Mouse (Mus musculus) bone marrow, adult 2 months (tissue): Measurements from ENCODE around the gene Fam180a. TPM values are rescaled to one million over a fixed set of nuclear protein-coding genes. Genes with fewer than 3 reads are reported as not detected.

Experiments
- H3K27ac ChIP-seq: fragments of 200-500 bp; 2 replicates; pipeline ENCODE4 v1.5.1; 2012; ENCODE audit warnings: low read depth, mild to moderate bottlenecking, control low read depth, inconsistent platforms, low read length; ENCODE audit not compliant: control insufficient read depth, poor library complexity, insufficient read depth
- H3K4me1 ChIP-seq: fragments of 200-500 bp; 2 replicates; pipeline ENCODE4 v1.6.1; 2011; ENCODE audit warnings: low read length; ENCODE audit not compliant: control insufficient read depth, insufficient read depth
- H3K4me3 ChIP-seq: fragments of 200-500 bp; replicated peaks from 2 replicates; pipeline ENCODE3; 2011; ENCODE audit warnings: mild to moderate bottlenecking, low read depth, low read length, control low read depth; ENCODE audit not compliant: control insufficient read depth
- CTCF ChIP-seq: fragments of 200-500 bp; IDR thresholded peaks from 2 replicates; pipeline ENCODE4 v1.5.1; 2011; ENCODE audit warnings: low read length, control low read depth; ENCODE audit not compliant: control insufficient read depth, insufficient read depth
- POLR2A ChIP-seq: fragments of 200-500 bp; IDR thresholded peaks from 2 replicates; pipeline ENCODE4 v1.6.1; 2011; ENCODE audit warnings: low read depth, mild to moderate bottlenecking, control low read depth, low read length, borderline replicate concordance; ENCODE audit not compliant: control insufficient read depth
- WGBS: fragments of 180-500 bp; shearing (Covaris S2); methylation state at CpG from one replicate; pipeline ENCODE4 v1.1.7; 2018; 5-methylcytosine and 5-hydroxymethylcytosine counted together
- polyA plus RNA-seq: library from polyadenylated mRNA; stranded (reverse); fragments of >200 nt; gene quantifications from 2 replicates; pipeline ENCODE4 v1.2.4, GENCODE M21; 2011; ENCODE audit warnings: low replicate concordance; ENCODE audit not compliant: missing spikeins, insufficient read depth, insufficient read length

The Fam180a gene
- polyA plus RNA-seq, 1 experiment: 0.95 TPM

DNA sequence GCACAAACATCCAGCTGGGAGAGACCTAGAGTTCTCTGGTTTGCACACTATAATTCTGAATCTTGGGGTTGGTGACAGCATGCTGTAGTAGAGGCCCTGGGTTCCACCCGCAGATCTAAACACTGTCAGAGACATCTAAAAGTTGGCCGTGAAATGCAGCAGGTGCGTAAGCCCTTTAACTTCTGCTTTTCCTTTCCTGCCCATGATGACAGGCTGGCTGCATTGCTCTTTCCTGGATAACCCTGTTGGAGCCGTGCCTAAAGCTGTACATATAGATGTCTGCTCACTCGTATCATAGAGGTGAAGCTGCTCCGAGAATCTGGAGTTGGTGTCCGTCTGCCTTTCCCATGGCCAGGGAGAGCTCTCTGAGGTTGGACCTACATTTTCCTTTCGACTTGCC, 26.9 kb upstream of the Fam180a start:
- no peak overlapping the region for H3K27ac ChIP-seq
- no peak overlapping the region for H3K4me3 ChIP-seq
- H3K4me1 ChIP-seq: peaks cover 3% of the 10 kb centered on the region; the same call in 1 of the 2 replicates
- TF ChIP-seq CTCF (no peak), POLR2A (no peak)
- 10% methylated on average over 8 of the region's 8 CpGs for WGBS

- WGBS: 79% methylated on average over 3 of the region's 3 CpGs
- TF ChIP-seq POLR2A: no peak
- TF ChIP-seq CTCF: no peak
- Histone ChIP-seq H3K4me1 (peaks cover 3% of the 10 kb centered on the region; the same call in 1 of the 2 replicates), H3K27ac (no peak overlapping the region), H3K4me3 (no peak overlapping the region)
Measured at GRCm38 (mm10) chr6:35351826-35352225, 25.9 kb upstream of the Fam180a start.

DNA sequence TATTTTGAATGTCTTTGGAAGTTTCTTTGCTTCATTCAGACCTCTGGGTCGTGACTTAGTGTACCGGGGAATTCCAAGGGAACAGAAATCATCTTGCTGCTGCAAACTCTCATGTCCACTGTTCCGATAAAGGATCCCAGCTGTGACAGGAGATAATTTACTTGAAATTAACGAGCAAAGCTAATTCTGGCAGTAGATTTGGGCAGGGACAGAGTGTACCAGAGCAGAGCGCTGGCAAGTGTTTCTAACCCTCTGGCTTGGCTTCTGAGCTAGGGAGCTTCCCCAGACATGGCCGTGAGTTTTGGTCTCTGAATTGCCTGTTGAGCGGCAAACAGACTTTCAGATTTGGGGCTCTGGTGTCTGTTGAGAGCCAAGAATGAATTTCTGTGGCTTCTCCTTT, 23.8 kb upstream of the Fam180a start:
- Histone ChIP-seq H3K27ac (no peak overlapping the region), H3K4me3 (no peak overlapping the region), H3K4me1 (peaks cover 3% of the 10 kb centered on the region; the same call in 1 of the 2 replicates)
- TF ChIP-seq CTCF (no peak), POLR2A (no peak)
- WGBS: 75% methylated on average over 7 of the region's 7 CpGs

GRCm38 (mm10) chr6:35338640-35339039, 12.7 kb upstream of the Fam180a start:
- Histone ChIP-seq H3K4me3 (no peak overlapping the region), H3K27ac (no peak overlapping the region), H3K4me1 (no peaks in the 10 kb centered on the region)
- TF ChIP-seq CTCF: no peak
- no peak for TF ChIP-seq POLR2A
- WGBS: 50% methylated on average over 3 of the region's 3 CpGs

DNA sequence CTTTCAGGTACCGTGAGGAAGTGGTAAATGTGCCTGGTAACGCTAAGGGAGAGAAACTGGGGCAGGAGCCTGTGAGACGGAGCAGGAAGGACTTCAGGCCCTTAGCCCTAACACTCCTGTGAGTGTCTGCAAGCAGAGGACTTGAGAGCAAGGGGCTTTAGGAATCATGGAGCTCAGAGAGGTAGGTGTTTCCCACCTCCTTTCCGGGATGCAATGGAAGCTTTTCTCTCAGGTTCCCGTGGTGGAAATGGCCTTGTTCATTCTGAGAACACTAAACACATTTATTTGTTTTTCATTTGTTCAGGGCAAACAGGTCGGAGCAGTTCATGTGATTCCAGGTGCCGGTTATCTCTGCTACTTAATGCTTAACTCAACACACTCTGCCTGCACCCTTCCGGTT, 11.9 kb upstream of the Fam180a start:
- TF ChIP-seq CTCF: no peak
- TF ChIP-seq POLR2A: no peak
- no peaks in the 10 kb centered on the region for H3K4me1 ChIP-seq
- no peak overlapping the region for H3K27ac ChIP-seq
- no peak overlapping the region for H3K4me3 ChIP-seq
- 77% methylated on average over 8 of the region's 8 CpGs for WGBS

GRCm38 (mm10) chr6:35335452-35335851, 9.5 kb upstream of the Fam180a start:
- H3K27ac ChIP-seq: no peak overlapping the region
- H3K4me1 ChIP-seq: no peaks in the 10 kb centered on the region
- TF ChIP-seq POLR2A: no peak
- TF ChIP-seq CTCF: no peak
- 68% methylated on average over 5 of the region's 5 CpGs for WGBS
- H3K4me3 ChIP-seq: no peak overlapping the region

GRCm38 (mm10) chr6:35334278-35334677, 8.3 kb upstream of the Fam180a start:
- Histone ChIP-seq H3K4me1 (no peaks in the 10 kb centered on the region), H3K4me3 (no peak overlapping the region), H3K27ac (no peak overlapping the region)
- TF ChIP-seq CTCF (peak; percentile 39; the same call in 1 of the 2 replicates), POLR2A (no peak)
- 74% methylated on average over 4 of the region's 4 CpGs for WGBS

- Histone ChIP-seq H3K27ac (no peak overlapping the region), H3K4me1 (no peaks in the 10 kb centered on the region), H3K4me3 (no peak overlapping the region)
- TF ChIP-seq POLR2A (no peak), CTCF (no peak)
- WGBS: 61% methylated on average over 3 of the region's 3 CpGs
Measured at GRCm38 (mm10) chr6:35333632-35334031, 7.7 kb upstream of the Fam180a start.

DNA sequence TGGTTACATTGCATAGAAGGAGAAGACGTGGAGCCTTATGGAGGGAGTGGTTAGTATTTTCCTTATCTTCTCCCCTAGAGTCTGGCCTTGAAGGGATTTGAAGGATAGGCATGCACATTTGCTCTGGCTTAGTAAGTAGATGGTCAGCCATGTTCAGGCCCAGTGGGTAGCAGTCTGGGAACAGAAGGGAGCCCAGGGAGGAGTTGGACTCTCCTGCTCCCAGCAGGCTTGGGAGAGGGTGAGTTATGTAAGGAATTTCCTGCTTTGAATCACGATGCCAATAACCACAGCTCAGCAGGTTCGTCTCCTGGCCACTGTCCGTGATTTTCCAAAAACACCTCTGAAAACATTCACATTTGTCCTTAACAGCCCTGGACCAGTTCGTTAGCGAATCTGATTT, 4.9 kb upstream of the Fam180a start:
- TF ChIP-seq CTCF: no peak
- no peak for TF ChIP-seq POLR2A
- WGBS: 63% methylated on average over 6 of the region's 6 CpGs
- H3K4me1 ChIP-seq: no peaks in the 10 kb centered on the region; the same call in 1 of the 2 replicates
- H3K4me3 ChIP-seq: no peak overlapping the region
- no peak overlapping the region for H3K27ac ChIP-seq

- 92% methylated on average over 12 of the region's 12 CpGs for whole genome bisulfite sequencing
Measured at GRCm38 (mm10) chr6:35329956-35330355, 4.0 kb upstream of the Fam180a start.

More at GRCm38 (mm10) chr6:35329956-35330355, 4.0 kb upstream of the Fam180a start:
- H3K4me3 ChIP-seq: no peak overlapping the region
- TF ChIP-seq CTCF (no peak), POLR2A (no peak)
- H3K27ac ChIP-seq: no peak overlapping the region
- H3K4me1 ChIP-seq: no peaks in the 10 kb centered on the region; the same call in 1 of the 2 replicates
